Mouse (Mus musculus) lung, postnatal 0 days (tissue): ENCODE measurements around the gene Hsd17b11.

Source experiments
- CTCF ChIP-seq: IDR thresholded peaks from 2 replicates; pipeline ENCODE4 v1.5.1; 2016; ENCODE audit warnings: antibody characterized with exemption, mild to moderate bottlenecking
- EP300 ChIP-seq: IDR thresholded peaks from 2 replicates; pipeline ENCODE4 v1.6.1; 2016; ENCODE audit warnings: antibody characterized with exemption, mild to moderate bottlenecking, control low read depth

GRCm38 (mm10) chr5:104046256-104047199, 24.8 kb upstream of the Hsd17b11 start, which contains the start of gene Nudt9:
- TF ChIP-seq EP300 (no peak), CTCF (0 out of 2 replicates have a peak, but pooled peaks have one; percentile 15)
